Mouse (Mus musculus) liver, adult 2 months (tissue): ENCODE results near the gene Prune2.

Experiments used
- CTCF ChIP-seq: fragments of 200-500 bp; IDR thresholded peaks from 2 replicates; pipeline ENCODE4 v1.5.1; 2011; ENCODE audit warnings: low read depth, low read length, control low read depth
- POLR2A ChIP-seq: fragments of 200-500 bp; IDR thresholded peaks from 2 replicates; pipeline ENCODE4 v1.6.1; 2011; ENCODE audit warnings: low read length, control low read depth; ENCODE audit not compliant: insufficient read depth; ENCODE audit errors: extremely low read depth

- TF ChIP-seq POLR2A (no peak), CTCF (no peak)
These were observed 282.6 kb downstream of the Prune2 start for GRCm38 (mm10) chr19:17238471-17238870.
